In genomic region chr4:129339743-129340142, GRCm38 (mm10) we compare ENCODE assay signal across 33 mouse cellular contexts. TPM values are rescaled to one million over a fixed set of nuclear protein-coding genes. Genes with fewer than 3 reads are reported as not detected.
DNase-seq lines count a peak whose midpoint lies in the region; ATAC-seq and TF ChIP-seq lines count a peak whose summit lies in the region.
"Had no signal": no experiment of that assay in that cellular context is flagged by ENCODE, and none has a peak within 500 bp of the region (broad histone marks: within the 10 kb centered on the region; RNA-seq: fewer than 3 reads in every experiment).

No protein-coding gene starts in this region.

- no peak overlapping the region for H3K4me3 ChIP-seq in bone marrow, adult 2 months (replicated peaks; ENCODE audit: control insufficient read depth, low read depth, low read length)
- no peak overlapping the region for H3K4me3 ChIP-seq in liver, embryonic 15.5 days (replicated peaks)
- H3K4me3 ChIP-seq in hindbrain, embryonic 10.5 days, result no peak overlapping the region
- H3K4me3 ChIP-seq: embryonic facial prominence, embryonic 13.5 days; forebrain, embryonic 15.5 days; heart, embryonic 12.5 days; hindbrain, embryonic 12.5 days; layer of hippocampus, adult 2 months; limb, embryonic 12.5 days; megakaryocyte, embryonic 14.5 days; midbrain, embryonic 15.5 days; myocyte; neural tube, embryonic 13.5 days had no signal

- H3K27ac ChIP-seq in bone marrow, adult 2 months (ENCODE audit: control insufficient read depth, insufficient read depth, low read depth, low read length, poor library complexity), result peak overlapping the region; percentile 19; the same call in 1 of the 2 replicates
- H3K27ac ChIP-seq in liver, embryonic 15.5 days (replicated peaks), result peak overlapping the region; percentile 92
- no peak overlapping the region for H3K27ac ChIP-seq in hindbrain, embryonic 10.5 days
- H3K27ac ChIP-seq: embryonic facial prominence, embryonic 13.5 days; forebrain, embryonic 15.5 days; hindbrain, embryonic 12.5 days; layer of hippocampus, adult 2 months; limb, embryonic 12.5 days; midbrain, embryonic 15.5 days; neural tube, embryonic 13.5 days had no signal

- H3K9me3 ChIP-seq in liver, embryonic 15.5 days (replicated peaks), result no peaks in the 10 kb centered on the region
- no peaks in the 10 kb centered on the region for H3K9me3 ChIP-seq in hindbrain, embryonic 10.5 days
- H3K9me3 ChIP-seq: embryonic facial prominence, embryonic 13.5 days; forebrain, embryonic 15.5 days; heart, embryonic 12.5 days; hindbrain, embryonic 12.5 days; limb, embryonic 12.5 days; megakaryocyte, embryonic 14.5 days; midbrain, embryonic 15.5 days; neural tube, embryonic 13.5 days had no signal

- H3K27me3 ChIP-seq in liver, embryonic 15.5 days, result no peaks in the 10 kb centered on the region
- no peaks in the 10 kb centered on the region for H3K27me3 ChIP-seq in hindbrain, embryonic 10.5 days (ENCODE audit: insufficient read depth, poor library complexity, severe bottlenecking)
- H3K27me3 ChIP-seq: embryonic facial prominence, embryonic 13.5 days; forebrain, embryonic 15.5 days; heart, embryonic 12.5 days; hindbrain, embryonic 12.5 days; limb, embryonic 12.5 days; megakaryocyte, embryonic 14.5 days; midbrain, embryonic 15.5 days; neural tube, embryonic 13.5 days had no signal

- DNase-seq in 416B (ENCODE audit: low read depth), result peak; percentile 66
- no peak for DNase-seq in testis, postnatal 10 days (ENCODE audit: low spot score)
- no peak for DNase-seq in thymus, adult 18-20 months
- DNase-seq in embryo, embryonic 10.5 days (ENCODE audit: low spot score), result no peak
- DNase-seq in hindbrain, embryonic 10.5 days (ENCODE audit: low spot score), result no peak
- DNase-seq: adrenal gland, postnatal 25 days; cerebellum, adult 18-20 months; cerebellum, postnatal 14 days; embryo, embryonic 11 days; gastrocnemius, postnatal 10 days; heart, adult 11 months; heart, postnatal 10 days; kidney, adult 9 months; kidney, postnatal 25 days; lung, adult 2 months; lung, postnatal 14 days; right cerebral cortex, adult 18-20 months; right cerebral cortex, postnatal 4 days; thymus, postnatal 14 days had no signal

- peaks cover 3% of the 10 kb centered on the region for H3K4me1 ChIP-seq in bone marrow, adult 2 months (ENCODE audit: control insufficient read depth, insufficient read depth, low read length)
- peaks cover 50% of the 10 kb centered on the region for H3K4me1 ChIP-seq in liver, embryonic 15.5 days (replicated peaks)
- H3K4me1 ChIP-seq in hindbrain, embryonic 10.5 days (replicated peaks), result peaks cover 14% of the 10 kb centered on the region; the same call in 1 of the 2 replicates
- H3K4me1 ChIP-seq: limb, embryonic 12.5 days had no signal

- WGBS in bone marrow, adult 2 months, result 58% methylated on average over 3 of the region's 3 CpGs
- 36% methylated on average over 3 of the region's 3 CpGs for WGBS in liver, embryonic 15.5 days (ENCODE audit: insufficient replicate concordance)
- 97% methylated on average over 3 of the region's 3 CpGs for WGBS in hindbrain, embryonic 10.5 days

- peaks cover 35% of the 10 kb centered on the region for H3K36me3 ChIP-seq in liver, embryonic 15.5 days (replicated peaks)
- peaks cover 49% of the 10 kb centered on the region for H3K36me3 ChIP-seq in hindbrain, embryonic 10.5 days

- peak overlapping the region; percentile 44 for H3K4me2 ChIP-seq in liver, embryonic 15.5 days
- H3K4me2 ChIP-seq: embryonic facial prominence, embryonic 13.5 days; forebrain, embryonic 15.5 days; heart, embryonic 12.5 days; hindbrain, embryonic 12.5 days; limb, embryonic 12.5 days; midbrain, embryonic 15.5 days; neural tube, embryonic 13.5 days had no signal

- no peak for TF ChIP-seq POLR2A in bone marrow, adult 2 months (IDR thresholded peaks at IDR 0.05; ENCODE audit: borderline replicate concordance, control insufficient read depth, low read depth, low read length)

- H3K9ac ChIP-seq in liver, embryonic 15.5 days, result 0 out of 2 replicates have a peak overlapping the region, but pooled peaks have one; percentile 22
- H3K9ac ChIP-seq: forebrain, embryonic 15.5 days; heart, embryonic 12.5 days; hindbrain, embryonic 12.5 days; limb, embryonic 12.5 days; midbrain, embryonic 15.5 days; neural tube, embryonic 13.5 days had no signal

- TF ChIP-seq CTCF in bone marrow, adult 2 months (IDR thresholded peaks at IDR 0.05; ENCODE audit: control insufficient read depth, insufficient read depth, low read length), result no peak

- peak; percentile 58 for ATAC-seq in erythroid progenitor cell, adult 5-6 weeks (replicated peaks; ENCODE audit: low FRiP score, poor library complexity, severe bottlenecking)
- peak; percentile 69 for ATAC-seq in liver, embryonic 15.5 days (ENCODE audit: insufficient read depth)
- ATAC-seq: forebrain, embryonic 15.5 days; inflammation-experienced regulatory T-cells, adult 6 months; midbrain, embryonic 15.5 days had no signal

RNA-seq across cellular contexts. Expression of gene Zbtb8os, which starts 4.2 kb away (rescaled TPM):
- polyA plus RNA-seq in bone marrow, adult 2 months (2011; ENCODE audit: insufficient read depth, insufficient read length, low replicate concordance, missing spikeins), result 22.7 and 62.2 TPM in 2 replicates
- total RNA-seq in erythroid progenitor cell, adult 5-6 weeks (2015; ENCODE audit: low replicate concordance), result 11.5 and 16.8 TPM in 2 replicates
- 16.3 and 23.0 TPM in 2 replicates for total RNA-seq in erythroid progenitor cell, adult 5-6 weeks (2017; ENCODE audit: low replicate concordance)
- polyA plus RNA-seq in liver, embryonic 15.5 days (2015; fragmentation: Nextera tagmentation; extraction: Ambion mirVana), result 23.5 and 23.8 TPM in 2 replicates
- 45.4 and 54.7 TPM in 2 replicates for polyA plus RNA-seq in hindbrain, embryonic 10.5 days (2016; fragmentation: Nextera tagmentation; extraction: Ambion mirVana)

RNA-seq across cellular contexts. Expression of gene Rbbp4, which starts 4.6 kb away (rescaled TPM):
- polyA plus RNA-seq in bone marrow, adult 2 months (2011; ENCODE audit: insufficient read depth, insufficient read length, low replicate concordance, missing spikeins), result 178 and 215 TPM in 2 replicates
- 177 and 270 TPM in 2 replicates for total RNA-seq in erythroid progenitor cell, adult 5-6 weeks (2015; ENCODE audit: low replicate concordance)
- 159 and 296 TPM in 2 replicates for total RNA-seq in erythroid progenitor cell, adult 5-6 weeks (2017; ENCODE audit: low replicate concordance)
- polyA plus RNA-seq in liver, embryonic 15.5 days (2015; fragmentation: Nextera tagmentation; extraction: Ambion mirVana), result 222 and 261 TPM in 2 replicates
- polyA plus RNA-seq in hindbrain, embryonic 10.5 days (2016; fragmentation: Nextera tagmentation; extraction: Ambion mirVana), result 470 and 520 TPM in 2 replicates

RNA-seq across cellular contexts. Expression of gene Zbtb8a, which starts 38.2 kb away (rescaled TPM):
- 1.3 and 4.9 TPM in 2 replicates for polyA plus RNA-seq in bone marrow, adult 2 months (2011; ENCODE audit: insufficient read depth, insufficient read length, low replicate concordance, missing spikeins)
- 1.7 and 6.1 TPM in 2 replicates for total RNA-seq in erythroid progenitor cell, adult 5-6 weeks (2015; ENCODE audit: low replicate concordance)
- 0.98 and 4.6 TPM in 2 replicates for total RNA-seq in erythroid progenitor cell, adult 5-6 weeks (2017; ENCODE audit: low replicate concordance)
- polyA plus RNA-seq in liver, embryonic 15.5 days (2015; fragmentation: Nextera tagmentation; extraction: Ambion mirVana), result 2.3 TPM in 2 replicates
- 7.7 and 11.8 TPM in 2 replicates for polyA plus RNA-seq in hindbrain, embryonic 10.5 days (2016; fragmentation: Nextera tagmentation; extraction: Ambion mirVana)

RNA-seq across cellular contexts. Expression of gene Sync, which starts 52.3 kb away (rescaled TPM):
- not detected in 2 replicates for polyA plus RNA-seq in bone marrow, adult 2 months (2011; ENCODE audit: insufficient read depth, insufficient read length, low replicate concordance, missing spikeins)
- total RNA-seq in erythroid progenitor cell, adult 5-6 weeks (2015; ENCODE audit: low replicate concordance), result not detected in 2 replicates
- total RNA-seq in erythroid progenitor cell, adult 5-6 weeks (2017; ENCODE audit: low replicate concordance), result not detected in 2 replicates
- 0.21 and 0.35 TPM in 2 replicates for polyA plus RNA-seq in liver, embryonic 15.5 days (2015; fragmentation: Nextera tagmentation; extraction: Ambion mirVana)
- polyA plus RNA-seq in hindbrain, embryonic 10.5 days (2016; fragmentation: Nextera tagmentation; extraction: Ambion mirVana), result 0.37 and 0.63 TPM in 2 replicates
